Mouse (Mus musculus) neutrophil, adult 65 days (primary cell): ENCODE data around the gene Coro1b. TPM values are rescaled to one million over a fixed set of nuclear protein-coding genes. Genes with fewer than 3 reads are reported as not detected.

Source experiments
- total RNA-seq: library from RNA; stranded (reverse); gene quantifications from 2 replicates; pipeline ENCODE4 v1.2.4, GENCODE M21; 2023

The Coro1b gene
- 170 and 186 TPM in 2 replicates for total RNA-seq

GRCm38 (mm10) chr19:4148491-4148806, at the start of gene Coro1b:
Gene Coro1b (plus strand): TSS chr19:4148619.

GRCm38 (mm10) chr19:4099837-4100717, 48.3 kb upstream of the Coro1b start, which contains the start of gene Pitpnm1:
Gene Pitpnm1 (plus strand): TSS chr19:4099998.

GRCm38 (mm10) chr19:4125741-4126696, 22.4 kb upstream of the Coro1b start, which contains the start of gene Aip:
Gene Aip (minus strand): TSS chr19:4125858.

GRCm38 (mm10) chr19:4139446-4139845, 9.0 kb upstream of the Coro1b start, which contains the start of gene Gpr152:
Gene Gpr152 (plus strand): TSS chr19:4139787.

GRCm38 (mm10) chr19:4143759-4144268, 4.6 kb upstream of the Coro1b start, which contains the start of gene Cabp4:
Gene Cabp4 (minus strand): TSS chr19:4144033.

GRCm38 (mm10) chr19:4153232-4153654, 4.8 kb downstream of the Coro1b start, which contains the start of gene Ptprcap:
Gene Ptprcap (plus strand): TSS chr19:4153604.

GRCm38 (mm10) chr19:4162646-4163542, 14.5 kb downstream of the Coro1b start, which contains the start of gene Rps6kb2:
Gene Rps6kb2 (minus strand): TSS chr19:4163354.

GRCm38 (mm10) chr19:4175368-4175947, 27.0 kb downstream of the Coro1b start, which contains the start of gene Carns1:
Gene Carns1 (minus strand): TSS chr19:4175479.

GRCm38 (mm10) chr19:4190831-4191334, 42.5 kb downstream of the Coro1b start, which contains the start of gene Tbc1d10c:
Gene Tbc1d10c (minus strand): TSS chr19:4191284.

GRCm38 (mm10) chr19:4191528-4192250, 43.3 kb downstream of the Coro1b start, which contains the start of gene Ppp1ca:
Gene Ppp1ca (plus strand): TSS chr19:4192065.

GRCm38 (mm10) chr19:4201291-4201909, 53.0 kb downstream of the Coro1b start, which contains the start of gene Rad9a:
Gene Rad9a (minus strand): TSS chr19:4201662.

Other genes with a start within 250 kb of the Coro1b start
- gene Tcirg1, start 241.5 kb upstream of the Coro1b start, total RNA-seq: 235 and 315 TPM in 2 replicates
- 44.6 and 47.3 TPM in 2 replicates for gene Ndufs8, start 235.8 kb upstream of the Coro1b start, total RNA-seq
- gene Aldh3b1, start 218.8 kb upstream of the Coro1b start, total RNA-seq: 138 and 146 TPM in 2 replicates
- gene Unc93b1, start 213.4 kb upstream of the Coro1b start, total RNA-seq: 222 and 238 TPM in 2 replicates
- 12.3 and 13.0 TPM in 2 replicates for gene Aldh3b3, start 190.0 kb upstream of the Coro1b start, total RNA-seq
- 14.1 and 14.2 TPM in 2 replicates for gene Aldh3b2, start 176.3 kb upstream of the Coro1b start, total RNA-seq
- gene Acy3, start 162.0 kb upstream of the Coro1b start, total RNA-seq: 0.41 and 0.82 TPM in 2 replicates
- gene Tbx10, start 155.9 kb upstream of the Coro1b start, total RNA-seq: not detected in 2 replicates
- 4.5 and 5.4 TPM in 2 replicates for gene Nudt8, start 148.0 kb upstream of the Coro1b start, total RNA-seq
- gene Gm49405, start 148.0 kb upstream of the Coro1b start, total RNA-seq: 0.59 and 0.79 TPM in 2 replicates
- gene Doc2g, start 145.3 kb upstream of the Coro1b start, total RNA-seq: 0.88 and 1.4 TPM in 2 replicates
- gene Ndufv1, start 135.8 kb upstream of the Coro1b start, total RNA-seq: 40.2 and 72.5 TPM in 2 replicates
- gene Gstp1, start 110.6 kb upstream of the Coro1b start, total RNA-seq: 38.4 and 47.3 TPM in 2 replicates
- 12.5 and 18.8 TPM in 2 replicates for gene Gstp2, start 102.6 kb upstream of the Coro1b start, total RNA-seq
- gene Gstp3, start 89.0 kb upstream of the Coro1b start, total RNA-seq: 4.0 and 6.2 TPM in 2 replicates
- not detected in 2 replicates for gene Cabp2, start 67.0 kb upstream of the Coro1b start, total RNA-seq
- 295 and 307 TPM in 2 replicates for gene Cdk2ap2, start 51.4 kb upstream of the Coro1b start, total RNA-seq
- 207 and 345 TPM in 2 replicates for gene Pitpnm1, start 48.6 kb upstream of the Coro1b start, total RNA-seq
- gene Aip, start 22.8 kb upstream of the Coro1b start, total RNA-seq: 85.4 and 90.4 TPM in 2 replicates
- 0.09 and 0.13 TPM in 2 replicates for gene Gpr152, start 8.8 kb upstream of the Coro1b start, total RNA-seq
- gene Cabp4, start 4.6 kb upstream of the Coro1b start, total RNA-seq: 0.27 TPM in 1 of 2 replicates, not detected in the other
- 6.2 and 13.3 TPM in 2 replicates for gene Ptprcap, start 5.0 kb downstream of the Coro1b start, total RNA-seq
- 34.6 and 55.9 TPM in 2 replicates for gene Rps6kb2, start 14.7 kb downstream of the Coro1b start, total RNA-seq
- 38.1 and 50.5 TPM in 2 replicates for gene Carns1, start 26.9 kb downstream of the Coro1b start, total RNA-seq
- 151 and 157 TPM in 2 replicates for gene Tbc1d10c, start 42.7 kb downstream of the Coro1b start, total RNA-seq
- 354 and 408 TPM in 2 replicates for gene Ppp1ca, start 43.4 kb downstream of the Coro1b start, total RNA-seq
- 21.5 and 29.4 TPM in 2 replicates for gene Rad9a, start 53.0 kb downstream of the Coro1b start, total RNA-seq
- 3.7 and 5.2 TPM in 2 replicates for gene Clcf1, start 65.6 kb downstream of the Coro1b start, total RNA-seq
- not detected in 2 replicates for gene AC109138.7, start 65.7 kb downstream of the Coro1b start, total RNA-seq
- gene Pold4, start 83.3 kb downstream of the Coro1b start, total RNA-seq: 48.2 and 61.9 TPM in 2 replicates
- 27.9 and 44.6 TPM in 2 replicates for gene Ssh3, start 120.6 kb downstream of the Coro1b start, total RNA-seq
- 43.5 and 55.6 TPM in 2 replicates for gene Ankrd13d, start 134.5 kb downstream of the Coro1b start, total RNA-seq
- 421 and 572 TPM in 2 replicates for gene Grk2, start 157.6 kb downstream of the Coro1b start, total RNA-seq
- gene Kdm2a, start 249.7 kb downstream of the Coro1b start, total RNA-seq: 112 and 155 TPM in 2 replicates